Mouse (Mus musculus) heart, adult 8-10 months (tissue): ENCODE results near the gene Ptgs1. TPM values are rescaled to one million over a fixed set of nuclear protein-coding genes. Genes with fewer than 3 reads are reported as not detected.
"Not testable (repeated sequence)": the region's sequence is repeated elsewhere in the genome, so short reads cannot be mapped to it uniquely, and the experiment has no call there.

Source experiments
- DNase-seq: peaks from one replicate; pipeline ENCODE4 v3.0.0; 2022; ENCODE audit warnings: low spot score
- total RNA-seq, 4 experiments: library from RNA; stranded (reverse); gene quantifications; 2 replicates each; pipeline ENCODE4 v1.2.4; 2022

Ptgs1 gene
- total RNA-seq = 10 to 100 TPM; 10.9 to 23.6 (median 16.1) TPM

GRCm38 (mm10) chr2:36230366-36230765 is at the start of gene Ptgs1:
Ptgs1 (plus strand) TSS chr2:36230426.
- peak; percentile 57 for DNase-seq

- not testable (repeated sequence) for DNase-seq
Observed at GRCm38 (mm10) chr2:36181587-36182368, 48.4 kb upstream of the Ptgs1 start.

DNA sequence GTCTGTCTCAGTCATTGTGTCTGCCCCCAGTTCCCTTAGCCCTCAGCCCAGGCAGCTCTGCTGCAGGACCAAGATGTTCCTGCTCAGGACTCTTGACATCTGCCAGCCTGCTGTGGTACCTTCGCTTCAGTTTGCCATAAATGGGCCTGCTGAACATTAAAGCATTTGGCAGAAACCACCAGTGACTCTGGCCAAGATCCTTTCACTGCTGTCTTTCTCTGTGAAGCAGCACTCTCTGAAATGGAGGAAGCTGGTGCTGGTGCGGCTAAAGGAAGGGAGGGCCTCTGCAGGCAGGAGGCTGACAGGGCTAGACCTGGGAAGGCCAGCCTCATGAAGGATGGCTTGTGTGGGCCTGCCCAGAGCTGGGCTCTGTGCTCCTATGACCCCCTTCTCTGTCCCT is 46.9 kb upstream of the Ptgs1 start:
- peak; percentile 54 for DNase-seq

- no peak for DNase-seq
Observed at GRCm38 (mm10) chr2:36184192-36184591, 46.0 kb upstream of the Ptgs1 start.

GRCm38 (mm10) chr2:36184876-36185275 is 45.4 kb upstream of the Ptgs1 start:
- no peak for DNase-seq

DNA sequence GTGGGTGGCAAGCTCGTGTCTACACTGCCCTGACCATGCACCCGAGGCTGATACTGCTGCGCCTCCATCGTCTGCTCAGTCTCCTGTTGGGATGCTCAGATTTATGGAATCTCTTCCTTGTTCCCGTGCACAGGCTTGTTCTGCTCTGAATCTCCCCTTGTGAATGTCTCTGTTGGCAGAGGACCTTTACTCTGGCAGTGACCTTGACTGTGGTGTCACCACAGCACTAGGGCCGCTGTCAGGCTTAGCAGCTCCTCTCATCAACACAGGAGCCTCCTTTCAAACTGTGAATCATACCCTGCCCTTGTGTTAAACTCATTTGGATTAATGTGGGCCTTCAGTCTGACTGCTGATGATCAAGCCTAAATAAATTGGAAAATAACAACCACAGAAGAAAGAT is 41.0 kb upstream of the Ptgs1 start:
- DNase-seq = not testable (repeated sequence)

DNA sequence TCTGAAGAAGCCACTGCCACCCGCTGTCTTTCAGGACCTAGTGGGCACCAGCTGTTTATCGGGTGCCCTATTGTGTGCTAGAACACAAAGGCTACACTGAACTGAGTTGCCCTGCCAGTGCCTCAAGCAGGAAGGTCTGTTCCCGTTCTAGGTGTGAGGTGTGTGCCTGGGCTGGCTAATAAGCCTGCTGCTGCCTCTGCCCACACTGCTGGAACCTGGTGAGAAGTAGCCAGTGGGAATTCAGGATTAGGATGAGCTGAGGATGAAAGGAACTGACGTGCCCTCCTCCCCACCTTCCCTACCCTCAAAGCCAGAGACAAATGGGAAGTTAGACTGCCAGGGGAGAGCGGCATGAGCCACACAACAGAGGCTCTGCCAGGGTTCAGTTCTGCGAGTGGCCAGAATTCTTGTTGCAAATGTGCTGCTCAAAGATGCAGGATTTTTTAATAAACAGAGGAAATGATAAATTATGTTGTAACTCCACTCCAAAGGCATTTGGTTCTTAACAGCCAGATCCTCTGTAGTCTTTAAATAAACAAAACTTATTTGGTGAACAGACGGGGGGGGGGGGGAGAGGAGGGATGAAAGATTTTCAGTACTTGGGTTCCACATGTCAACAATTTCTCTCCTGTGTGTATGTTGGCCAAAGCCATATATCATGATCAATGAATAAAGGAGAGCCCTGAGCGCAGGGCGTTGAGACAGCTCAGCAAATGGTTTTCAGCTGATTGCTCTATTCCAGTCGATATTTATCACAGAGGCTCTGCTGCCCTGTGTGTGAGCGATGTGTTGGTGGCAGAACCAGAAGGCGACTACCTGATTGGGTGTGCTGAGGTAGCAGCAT is 38.9 kb upstream of the Ptgs1 start:
- DNase-seq = no peak

GRCm38 (mm10) chr2:36197021-36197420 is 33.2 kb upstream of the Ptgs1 start:
- DNase-seq = no peak

- peak; percentile 71 for DNase-seq
Observed at GRCm38 (mm10) chr2:36197919-36198881, 32.0 kb upstream of the Ptgs1 start.

GRCm38 (mm10) chr2:36198882-36199262 is 31.4 kb upstream of the Ptgs1 start:
- DNase-seq = no peak

GRCm38 (mm10) chr2:36200813-36201212 is 29.4 kb upstream of the Ptgs1 start:
- no peak for DNase-seq

DNA sequence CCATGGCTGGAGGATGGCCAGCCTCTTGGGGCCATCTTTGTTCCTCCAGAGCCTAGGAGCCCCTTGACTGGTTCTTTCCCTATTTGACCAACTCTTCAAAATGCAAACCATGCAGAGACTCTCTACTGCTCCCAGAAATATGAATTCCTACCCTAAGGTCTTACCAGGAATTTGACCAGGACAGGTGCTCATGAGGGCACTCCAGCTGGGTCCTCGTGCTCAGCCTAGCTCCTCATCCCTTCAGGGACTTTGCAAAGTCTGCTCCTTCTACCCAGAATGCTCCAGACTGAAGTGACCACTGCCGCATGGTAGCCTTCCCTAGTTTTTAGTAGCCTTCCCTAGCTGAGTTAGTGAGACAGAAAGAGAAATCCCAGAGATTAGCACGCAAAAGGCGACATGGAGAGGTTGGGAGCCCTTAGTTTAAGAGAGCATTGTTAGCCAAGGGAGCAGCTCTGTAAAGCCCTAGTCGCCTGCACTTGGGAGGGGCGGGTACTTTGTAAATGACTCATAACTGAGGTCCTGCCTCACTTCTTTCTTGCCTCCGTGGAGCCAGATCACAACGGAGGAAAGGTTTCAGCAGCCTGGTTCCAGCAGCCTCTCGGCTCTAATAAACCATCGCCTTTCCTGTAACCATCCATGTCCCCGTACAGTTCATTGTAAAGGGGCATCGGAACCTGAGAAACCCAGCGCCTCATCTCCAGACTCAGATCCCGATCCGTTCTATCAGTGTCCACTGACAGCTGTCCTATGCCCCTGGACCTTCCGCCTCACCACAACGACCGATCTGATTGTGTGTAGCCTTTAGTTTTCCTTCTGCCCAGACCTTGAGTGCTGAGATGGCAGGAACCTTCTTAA is 28.2 kb upstream of the Ptgs1 start:
- no peak for DNase-seq

DNA sequence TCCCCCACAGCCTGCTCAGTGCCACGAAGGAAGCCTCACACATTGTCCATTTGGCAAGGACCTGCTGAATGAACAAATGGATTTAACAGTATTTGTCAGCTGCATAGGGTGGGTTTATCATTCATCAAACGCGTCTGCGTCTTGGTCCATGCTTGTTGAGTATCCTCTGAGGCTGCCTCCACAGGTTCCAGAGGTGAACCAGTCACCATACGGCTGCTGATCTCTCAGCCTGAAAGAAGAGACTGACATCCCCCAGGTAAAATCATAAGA is 27.7 kb upstream of the Ptgs1 start:
- no peak for DNase-seq

DNA sequence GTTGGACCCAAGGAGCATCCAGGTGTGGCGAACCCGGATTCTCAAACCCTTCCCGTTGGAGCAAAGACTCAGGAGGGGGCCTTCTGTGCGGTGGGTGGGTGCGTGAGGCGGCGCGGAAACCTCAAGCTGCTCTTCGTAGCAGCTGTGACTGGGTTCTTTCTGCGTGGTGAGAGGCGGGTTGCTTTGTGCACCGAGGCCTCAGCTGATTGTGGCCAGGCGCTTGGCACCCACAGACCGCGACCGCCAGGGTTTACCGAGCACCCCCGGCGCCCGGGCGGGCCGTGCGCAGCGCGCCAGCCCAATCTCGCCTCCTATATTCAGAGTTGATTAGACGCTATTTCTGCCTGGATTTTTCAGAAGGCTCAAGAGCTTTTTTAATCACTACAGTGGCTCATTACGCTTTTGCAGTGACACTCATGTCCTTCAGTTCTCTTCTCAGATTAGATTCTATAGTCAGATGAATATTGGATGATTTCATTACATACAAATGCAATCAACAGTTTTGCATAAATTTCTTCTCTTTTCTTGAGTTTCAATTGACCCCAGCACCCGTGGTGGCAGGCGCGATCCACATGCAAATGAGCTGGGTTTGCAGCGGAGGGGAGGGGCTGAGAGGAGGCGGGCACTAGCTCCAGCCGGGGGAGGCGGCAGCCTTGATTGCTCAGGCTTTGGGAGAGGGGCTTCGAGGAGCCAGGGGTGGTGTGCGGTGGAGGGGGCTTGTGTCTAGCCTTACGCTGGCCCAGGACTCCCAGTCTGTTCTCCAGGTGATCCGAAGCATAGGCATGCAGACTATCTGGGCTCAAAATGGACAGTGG is 27.0 kb upstream of the Ptgs1 start:
- DNase-seq = no peak

DNA sequence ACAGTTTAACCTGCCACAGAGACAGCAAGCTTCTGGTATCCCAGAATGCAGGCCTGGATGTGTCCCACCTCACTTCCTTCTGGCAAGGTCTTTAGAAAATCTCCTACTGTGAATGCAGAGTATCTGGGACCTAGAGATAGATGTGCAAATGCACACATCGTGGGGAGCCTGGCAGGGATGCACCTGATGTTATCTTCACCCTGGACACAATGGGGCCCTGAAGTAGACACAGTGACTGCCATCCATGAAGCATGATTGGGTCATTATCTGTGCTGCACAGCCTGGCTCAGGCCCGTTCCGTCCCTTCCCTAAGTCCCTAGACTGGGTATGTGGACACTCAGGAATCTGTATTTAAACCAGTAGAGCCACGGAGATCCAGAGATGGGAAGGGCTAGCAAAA is 25.6 kb upstream of the Ptgs1 start:
- no peak for DNase-seq

- no peak for DNase-seq
Observed at GRCm38 (mm10) chr2:36207071-36207470, 23.2 kb upstream of the Ptgs1 start.

- DNase-seq = no peak
Observed at GRCm38 (mm10) chr2:36210796-36211195, 19.4 kb upstream of the Ptgs1 start.

DNA sequence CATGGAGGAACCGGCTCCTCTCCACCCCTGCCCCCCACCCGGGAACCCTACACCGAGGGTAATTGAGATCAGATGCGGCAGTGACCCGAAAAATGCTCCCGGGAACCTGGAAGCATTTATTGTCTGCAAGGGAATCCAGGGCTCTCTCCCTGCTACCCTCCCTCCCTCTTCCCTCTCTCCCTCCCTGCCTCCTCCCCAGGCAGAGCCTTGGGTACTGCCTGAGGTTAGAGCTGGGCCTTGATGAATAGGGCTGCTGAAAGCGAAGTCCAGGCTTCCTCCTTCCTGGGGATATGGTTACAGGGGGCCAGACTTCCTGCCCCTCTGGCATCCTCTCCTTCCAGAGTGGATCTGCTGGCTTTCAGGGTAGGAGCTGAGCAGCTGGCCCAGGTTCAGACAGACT is 18.4 kb upstream of the Ptgs1 start:
- no peak for DNase-seq

- peak; percentile 57 for DNase-seq
Observed at GRCm38 (mm10) chr2:36213108-36213507, 17.1 kb upstream of the Ptgs1 start.

DNA sequence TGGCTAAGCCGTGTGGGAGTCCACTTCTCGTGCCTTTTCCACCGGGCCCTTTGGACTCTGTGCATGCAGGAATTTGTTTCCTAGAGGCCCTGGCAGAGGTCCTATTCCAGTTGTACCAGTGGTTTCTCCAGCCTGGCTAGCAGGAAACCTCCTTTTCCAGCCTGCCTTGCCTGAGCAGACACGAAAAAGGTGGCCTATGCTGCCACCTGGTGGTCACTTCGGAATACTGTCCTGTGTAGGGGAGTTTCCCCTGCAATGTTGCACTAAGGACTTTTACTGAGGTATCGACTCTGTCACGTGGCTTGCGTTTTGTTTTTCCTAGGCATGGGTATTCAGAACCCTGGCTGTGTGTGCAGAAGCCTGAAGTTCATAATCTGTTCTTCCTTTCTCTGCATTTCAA is 16.2 kb upstream of the Ptgs1 start:
- DNase-seq = peak; percentile 87
